Mouse (Mus musculus): ENCODE data around the gene Cd209g.
"Not testable (repeated sequence)": the region's sequence is repeated elsewhere in the genome, so short reads cannot be mapped to it uniquely, and the experiment has no call there.

Cd209g gene

DNA sequence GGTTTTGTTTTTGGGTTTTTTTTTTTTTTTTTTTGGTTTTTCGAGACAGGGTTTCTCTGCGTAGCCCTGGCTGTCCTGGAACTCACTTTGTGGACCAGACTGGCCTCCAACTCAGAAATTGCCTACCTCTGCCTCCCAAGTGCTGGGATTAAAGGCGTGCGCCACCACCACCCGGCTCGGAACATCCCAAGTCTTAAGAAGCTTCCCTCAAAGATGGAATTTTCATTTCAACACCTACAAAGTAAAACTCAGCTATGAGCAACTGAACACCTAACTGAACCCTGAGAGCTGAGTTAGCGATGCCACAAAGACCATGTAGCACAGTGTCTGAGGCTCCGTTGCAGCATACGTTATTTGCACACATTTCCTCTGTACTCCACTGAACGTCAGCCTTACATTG lies at the start of gene Cd209g:
Gene Cd209g (plus strand): TSS at position 301 of the 400 bp plus-strand sequence.
- no peak for DNase-seq

DNA sequence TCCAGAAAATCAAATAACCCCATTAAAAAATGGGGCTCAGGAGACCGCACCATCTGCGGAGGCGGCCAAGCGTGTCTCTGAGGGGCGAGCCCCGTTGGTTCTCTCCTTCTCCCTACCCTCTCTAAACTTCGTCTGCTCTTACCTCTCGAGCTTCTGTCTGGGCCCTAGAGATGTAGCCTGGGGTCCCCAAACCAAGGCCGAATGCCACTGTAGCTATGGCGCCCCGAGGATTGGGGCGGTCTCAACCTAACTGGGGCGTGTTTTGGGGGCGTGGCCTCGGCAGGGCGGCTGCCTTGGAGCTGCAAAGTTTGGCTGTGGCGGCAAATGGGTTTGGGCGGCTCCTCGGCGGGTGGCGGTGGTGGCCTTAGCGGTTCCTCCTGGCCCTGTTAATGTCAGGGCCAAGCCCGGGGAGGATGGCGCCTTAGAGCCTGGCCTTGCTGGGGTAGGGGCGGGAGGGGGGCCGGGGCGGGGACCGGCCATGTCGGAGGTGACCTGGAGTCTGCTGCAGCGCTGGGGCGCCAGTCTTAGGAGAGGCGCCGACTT lies 46.6 kb upstream of the Cd209g start:
- peak; percentile 6 for DNase-seq

GRCm38 (mm10) chr8:4088514-4088913 lies 45.4 kb upstream of the Cd209g start:
- not testable (repeated sequence) for DNase-seq

DNA sequence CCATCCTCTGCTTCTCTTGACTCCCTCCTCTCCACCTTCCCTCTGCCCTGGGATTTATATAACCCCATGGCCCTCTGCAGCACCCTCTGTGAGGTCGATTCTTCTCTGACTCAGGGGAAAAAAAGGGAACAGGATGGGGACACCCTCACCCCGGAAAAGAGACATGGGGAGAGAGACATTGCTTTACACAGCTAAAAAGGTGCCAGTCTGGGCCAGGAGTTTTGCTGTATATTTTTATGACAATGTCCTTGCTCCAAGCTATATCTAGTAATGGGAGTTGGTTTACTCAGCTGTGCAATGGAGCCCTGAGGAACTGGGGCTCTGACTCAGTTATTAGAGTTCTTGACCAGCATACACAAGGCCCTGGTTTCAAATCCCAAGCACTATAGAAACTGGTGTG lies 28.2 kb upstream of the Cd209g start, which contains the start of gene Cd209f:
Gene Cd209f (minus strand): TSS at position 101 of the 400 bp plus-strand sequence.
- DNase-seq: not testable (repeated sequence)

GRCm38 (mm10) chr8:4139660-4140646 lies 6.1 kb downstream of the Cd209g start:
- peak; percentile 83 for DNase-seq

- DNase-seq: no peak
Measured at GRCm38 (mm10) chr8:4141721-4142120, 7.8 kb downstream of the Cd209g start.

- no peak for DNase-seq
Measured at GRCm38 (mm10) chr8:4147272-4147671, 13.4 kb downstream of the Cd209g start.

GRCm38 (mm10) chr8:4154878-4155277 lies 21.0 kb downstream of the Cd209g start:
- DNase-seq: no peak

DNA sequence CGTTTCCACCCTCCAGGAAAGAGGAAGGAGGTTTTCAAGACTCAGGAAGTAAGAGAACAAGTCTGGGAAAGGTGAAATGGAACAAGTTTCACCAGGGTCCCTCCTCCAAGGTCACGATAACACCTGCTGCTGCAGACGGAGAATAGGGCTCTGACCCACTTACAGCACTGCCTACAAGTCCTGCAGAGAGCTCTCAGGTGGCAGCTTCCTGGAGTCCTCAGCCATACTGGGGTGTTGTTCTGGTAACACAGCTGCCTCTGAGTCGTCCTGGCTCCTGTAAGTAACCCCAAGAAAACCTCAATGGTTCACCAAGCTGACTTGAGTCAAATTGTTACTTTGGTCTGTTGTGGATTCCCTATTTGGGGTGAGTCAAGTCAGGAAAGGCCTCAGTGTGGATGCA lies 28.9 kb downstream of the Cd209g start:
- no peak for DNase-seq

DNA sequence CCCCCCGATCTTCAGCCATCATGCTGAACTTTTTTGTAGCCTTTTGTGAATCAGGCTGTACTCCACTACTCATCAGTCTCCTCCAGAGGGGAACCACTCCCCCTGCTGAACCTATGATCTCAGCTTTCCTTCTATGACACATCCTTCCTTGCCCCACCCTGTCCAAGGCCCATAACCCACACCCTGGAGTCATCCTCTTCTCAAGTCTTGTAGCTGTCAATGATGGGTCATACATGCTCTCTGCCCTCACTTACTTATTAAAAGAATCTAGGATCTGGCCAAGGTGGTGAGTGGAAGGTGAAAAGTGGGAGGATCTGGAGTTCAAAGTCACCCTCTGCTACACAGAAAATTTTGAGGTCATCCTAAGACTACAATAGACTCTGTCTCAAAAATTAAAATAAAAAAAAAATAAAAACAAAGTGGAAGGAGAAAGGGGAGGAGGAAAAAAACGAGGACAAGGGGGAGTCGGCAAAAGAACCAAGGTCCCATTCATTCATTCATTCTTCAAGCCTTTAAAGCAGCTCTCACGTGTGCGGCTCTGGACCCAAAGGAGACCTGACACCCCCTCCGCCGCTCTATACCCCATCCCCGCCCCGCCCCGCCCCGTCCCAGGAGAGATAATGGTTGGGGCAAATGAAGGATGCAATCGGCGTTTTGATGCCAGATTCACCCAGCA lies 31.4 kb downstream of the Cd209g start:
- DNase-seq: no peak

GRCm38 (mm10) chr8:4165852-4166751 lies 32.2 kb downstream of the Cd209g start, which contains the start of gene Evi5l:
Evi5l (plus strand) TSS chr8:4166567.
- DNase-seq: peak; percentile 99

- DNase-seq: no peak
Measured at GRCm38 (mm10) chr8:4166881-4167525, 33.1 kb downstream of the Cd209g start.

- DNase-seq: no peak
Measured at GRCm38 (mm10) chr8:4167918-4168317, 34.0 kb downstream of the Cd209g start.

DNA sequence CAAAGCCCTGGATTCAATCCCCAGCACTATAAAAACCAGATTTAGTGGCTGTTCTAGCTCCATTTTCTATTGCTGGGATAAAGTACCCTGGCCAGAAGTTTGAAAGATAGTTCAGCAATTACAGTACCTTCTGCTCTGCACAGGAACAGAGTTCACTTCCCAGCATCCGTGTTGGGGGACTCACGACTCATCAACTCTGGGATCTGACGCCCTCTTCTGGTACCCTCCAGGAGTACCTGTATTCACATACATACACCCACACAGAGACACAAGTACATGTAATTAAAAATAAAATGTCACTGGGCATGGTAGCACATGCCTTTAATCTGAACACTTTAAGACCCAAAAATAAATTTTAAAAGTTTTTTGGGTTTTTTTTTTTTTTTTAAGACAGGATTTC lies 38.6 kb downstream of the Cd209g start:
- DNase-seq: no peak

DNA sequence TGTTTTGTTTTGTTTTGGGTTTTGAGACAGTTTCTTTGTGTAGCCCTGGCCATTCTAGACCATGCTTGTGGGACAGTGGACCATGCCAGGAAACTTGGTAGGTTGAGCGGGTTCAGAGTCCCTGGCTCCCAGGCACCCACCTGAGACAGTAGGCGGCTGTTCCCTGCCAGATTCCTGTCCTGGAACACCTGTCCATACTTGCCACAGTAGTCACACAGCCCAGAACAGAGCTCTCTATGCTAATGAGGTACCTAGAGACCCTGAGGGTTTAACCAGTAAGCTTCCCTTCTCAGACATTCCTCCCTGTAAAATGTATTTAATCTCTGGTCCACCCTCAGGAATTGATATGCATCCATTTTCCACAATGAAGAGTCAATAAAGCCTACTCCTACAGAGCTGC lies 40.1 kb downstream of the Cd209g start:
- no peak for DNase-seq

DNA sequence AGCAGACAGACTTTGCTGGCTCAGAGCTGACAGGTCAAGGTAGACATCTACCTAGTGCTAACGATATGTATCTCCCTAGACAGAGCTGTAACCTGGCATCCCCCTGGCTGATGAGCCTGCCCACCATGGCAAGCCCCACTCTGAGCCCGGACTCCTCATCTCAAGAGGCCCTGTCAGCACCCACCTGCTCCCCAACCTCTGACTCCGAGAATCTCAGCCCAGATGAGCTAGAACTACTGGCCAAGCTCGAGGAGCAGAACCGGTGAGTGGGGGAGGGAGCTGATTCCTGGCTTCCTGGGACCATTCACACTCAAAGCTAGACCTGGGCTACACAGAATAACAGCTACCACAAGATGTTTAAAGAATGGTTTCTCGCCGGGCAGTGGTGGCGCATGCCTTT lies 49.5 kb downstream of the Cd209g start:
- DNase-seq: no peak

DNA sequence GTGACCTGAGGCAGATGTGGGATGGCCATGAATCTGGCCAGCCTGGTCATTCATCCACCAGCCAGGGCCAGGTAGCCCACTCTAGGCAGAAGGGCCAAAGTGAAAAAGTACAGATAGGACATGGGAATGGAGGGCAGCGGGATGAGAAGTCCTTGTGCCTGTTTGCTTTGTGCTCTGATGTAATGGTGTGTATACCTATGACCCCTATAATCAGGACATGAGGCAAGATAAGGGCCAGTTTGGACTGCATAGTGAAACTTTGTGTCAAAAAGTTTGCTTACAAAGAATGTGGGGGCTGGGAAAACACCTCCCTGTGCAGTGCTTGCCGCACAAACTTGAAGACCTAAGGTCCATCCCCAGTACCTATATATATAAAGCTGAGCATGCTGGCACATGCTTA lies 52.3 kb downstream of the Cd209g start:
- no peak for DNase-seq

Data from kidney, postnatal 10 days (tissue).